Mouse (Mus musculus) intestine, embryonic 16.5 days (tissue): ENCODE results near the gene Sct. TPM values are rescaled to one million over a fixed set of nuclear protein-coding genes. Genes with fewer than 3 reads are reported as not detected.

Experiments
- ATAC-seq: fragments of 200-750 bp; cut with Nextera tagmentation; 2 replicates; pipeline ENCODE4 v1.8.0; 2017; ENCODE audit warnings: moderate TSS enrichment, moderate library complexity
- H3K27ac ChIP-seq: fragments of 300-500 bp; sonication (generic); 2 replicates; pipeline ENCODE4 v1.5.1; 2014; ENCODE audit warnings: mild to moderate bottlenecking, low read length
- H3K27me3 ChIP-seq: fragments of 300-500 bp; sonication (generic); replicated peaks from 2 replicates; pipeline ENCODE4 v1.6.1; 2014; ENCODE audit warnings: low read length, control low read depth, mixed read lengths; ENCODE audit not compliant: control insufficient read depth, insufficient read depth
- H3K36me3 ChIP-seq: fragments of 300-500 bp; sonication (generic); 2 replicates; pipeline ENCODE4 v1.6.1; 2014; ENCODE audit warnings: low read length, control low read depth; ENCODE audit not compliant: control insufficient read depth, insufficient read depth
- H3K4me1 ChIP-seq: fragments of 300-500 bp; sonication (generic); 2 replicates; pipeline ENCODE4 v1.6.1; 2014; ENCODE audit warnings: low read length, control low read depth, mixed read lengths; ENCODE audit not compliant: control insufficient read depth, insufficient read depth
- H3K4me2 ChIP-seq: fragments of 300-500 bp; sonication (generic); 2 replicates; pipeline ENCODE4 v1.6.1; 2014; ENCODE audit warnings: low read depth, low read length, control low read depth
- H3K4me3 ChIP-seq: fragments of 300-500 bp; sonication (generic); 2 replicates; pipeline ENCODE4 v1.5.1; 2014; ENCODE audit warnings: mild to moderate bottlenecking, low read length
- H3K9ac ChIP-seq: fragments of 300-500 bp; sonication (generic); 2 replicates; pipeline ENCODE4 v1.6.1; 2014; ENCODE audit warnings: low read depth, low read length
- H3K9me3 ChIP-seq: fragments of 300-500 bp; sonication (generic); 2 replicates; pipeline ENCODE4 v1.6.1; 2016; ENCODE audit warnings: low read length, control low read depth; ENCODE audit not compliant: control insufficient read depth
- WGBS: fragments of 180-500 bp; shearing (Covaris S2); extraction: QIAGEN DNeasy Blood & Tissue Kit; methylation state at CpG from one replicate; pipeline ENCODE4 v1.1.7; 2014; 5-methylcytosine and 5-hydroxymethylcytosine counted together
- polyA plus RNA-seq: library from polyadenylated mRNA; unstranded; fragments of >200 nt; fragmentation: Nextera tagmentation; extraction: Ambion mirVana; gene quantifications from 2 replicates; pipeline ENCODE4 v1.2.1, GENCODE M21; 2015

The Sct gene
- 304 and 334 TPM in 2 replicates for polyA plus RNA-seq

GRCm38 (mm10) chr7:141278766-141279590 lies at the start of gene Sct:
Gene Sct, minus strand, starts transcription at chr7:141279133.
- Histone ChIP-seq H3K4me1 (peaks cover 15% of the 10 kb centered on the region), H3K36me3 (no peaks in the 10 kb centered on the region), H3K9ac (peak within 1 kb of the TSS; percentile 67), H3K27me3 (no peaks in the 10 kb centered on the region), H3K27ac (peak within 1 kb of the TSS; percentile 93), H3K9me3 (no peaks in the 10 kb centered on the region), H3K4me3 (peak within 1 kb of the TSS; percentile 56), H3K4me2 (peak within 1 kb of the TSS; percentile 98)
- ATAC-seq: peak; percentile 53
- 3% methylated on average over 46 of the region's 46 CpGs for WGBS

- 0 out of 2 replicates have a peak, but pooled peaks cover 5% of the 10 kb centered on the region for H3K36me3 ChIP-seq
- peak overlapping the region; percentile 71 for H3K4me3 ChIP-seq
- H3K9ac ChIP-seq: peak overlapping the region; percentile 95
- peak; percentile 29 for ATAC-seq
- no peaks in the 10 kb centered on the region for H3K9me3 ChIP-seq
- H3K27me3 ChIP-seq: no peaks in the 10 kb centered on the region
- H3K4me2 ChIP-seq: peak overlapping the region; percentile 66
- peak overlapping the region; percentile 100 for H3K27ac ChIP-seq
- peaks cover 20% of the 10 kb centered on the region for H3K4me1 ChIP-seq
- 14% methylated on average over 24 of the region's 24 CpGs for WGBS
Measured at GRCm38 (mm10) chr7:141328373-141328990, 49.5 kb upstream of the Sct start.

GRCm38 (mm10) chr7:141327469-141328372 lies 48.8 kb upstream of the Sct start, which contains the start of the genes Deaf1 and Tmem80:
Gene Deaf1, minus strand, starts transcription at chr7:141327690.
Gene Tmem80, plus strand, starts transcription at chr7:141327739.
- peak within 1 kb of the TSS; percentile 99 for H3K4me2 ChIP-seq
- peak within 1 kb of the TSS; percentile 95 for H3K9ac ChIP-seq
- H3K4me3 ChIP-seq: peak within 1 kb of the TSS; percentile 71
- peaks cover 20% of the 10 kb centered on the region for H3K4me1 ChIP-seq
- no peaks in the 10 kb centered on the region for H3K27me3 ChIP-seq
- H3K36me3 ChIP-seq: peaks cover under 1% of the 10 kb centered on the region; the same call in 1 of the 2 replicates
- no peaks in the 10 kb centered on the region for H3K9me3 ChIP-seq
- peak; percentile 95 for ATAC-seq
- peak within 1 kb of the TSS; percentile 100 for H3K27ac ChIP-seq
- WGBS: under 1% methylated on average over 105 of the region's 105 CpGs

- 2% methylated on average over 35 of the region's 35 CpGs for WGBS
- H3K9me3 ChIP-seq: no peaks in the 10 kb centered on the region
- no peaks in the 10 kb centered on the region for H3K27me3 ChIP-seq
- H3K4me2 ChIP-seq: peak overlapping the region; percentile 99
- peaks cover 8% of the 10 kb centered on the region for H3K36me3 ChIP-seq
- peak overlapping the region; percentile 95 for H3K9ac ChIP-seq
- ATAC-seq: peak; percentile 21
- peak overlapping the region; percentile 71 for H3K4me3 ChIP-seq
- H3K27ac ChIP-seq: peak overlapping the region; percentile 100
- peaks cover 20% of the 10 kb centered on the region for H3K4me1 ChIP-seq
Measured at GRCm38 (mm10) chr7:141326546-141327446, 47.9 kb upstream of the Sct start.

GRCm38 (mm10) chr7:141324686-141325085 lies 45.8 kb upstream of the Sct start:
- 90% methylated on average over 1 of the region's 1 CpGs for WGBS
- H3K27me3 ChIP-seq: no peaks in the 10 kb centered on the region

GRCm38 (mm10) chr7:141319446-141319845 lies 40.5 kb upstream of the Sct start:
- Histone ChIP-seq H3K9me3 (no peaks in the 10 kb centered on the region), H3K9ac (no peak overlapping the region), H3K27me3 (no peaks in the 10 kb centered on the region), H3K36me3 (peaks cover 24% of the 10 kb centered on the region), H3K4me3 (no peak overlapping the region), H3K27ac (no peak overlapping the region), H3K4me1 (no peaks in the 10 kb centered on the region), H3K4me2 (no peak overlapping the region)
- ATAC-seq: no peak
- 65% methylated on average over 2 of the region's 2 CpGs for WGBS

More at GRCm38 (mm10) chr7:141324686-141325085, 45.8 kb upstream of the Sct start:
- Histone ChIP-seq H3K9me3 (no peaks in the 10 kb centered on the region), H3K4me2 (no peak overlapping the region), H3K9ac (no peak overlapping the region), H3K36me3 (peaks cover 19% of the 10 kb centered on the region), H3K4me3 (no peak overlapping the region), H3K27ac (no peak overlapping the region), H3K4me1 (peaks cover 20% of the 10 kb centered on the region)
- no peak for ATAC-seq

GRCm38 (mm10) chr7:141317619-141318132 lies 38.7 kb upstream of the Sct start:
- Histone ChIP-seq H3K36me3 (peaks cover 30% of the 10 kb centered on the region), H3K9ac (no peak overlapping the region), H3K4me1 (no peaks in the 10 kb centered on the region), H3K4me2 (no peak overlapping the region), H3K4me3 (no peak overlapping the region), H3K27me3 (no peaks in the 10 kb centered on the region), H3K27ac (no peak overlapping the region; the same call in 1 of the 2 replicates), H3K9me3 (no peaks in the 10 kb centered on the region)
- peak; percentile 75; the same call in 1 of the 2 replicates for ATAC-seq
- WGBS: 50% methylated on average over 1 of the region's 1 CpGs

GRCm38 (mm10) chr7:141315974-141316373 lies 37.0 kb upstream of the Sct start:
- Histone ChIP-seq H3K27me3 (no peaks in the 10 kb centered on the region), H3K9ac (no peak overlapping the region), H3K4me1 (no peaks in the 10 kb centered on the region), H3K9me3 (no peaks in the 10 kb centered on the region), H3K36me3 (peaks cover 26% of the 10 kb centered on the region), H3K27ac (no peak overlapping the region), H3K4me3 (no peak overlapping the region), H3K4me2 (no peak overlapping the region)
- ATAC-seq: peak; percentile 75
- WGBS: 73% methylated on average over 5 of the region's 5 CpGs
